Mouse (Mus musculus): Measurements from ENCODE around the gene Wscd2.

- TF ChIP-seq CTCF (conservative IDR thresholded peaks at IDR 0.05; ENCODE audit: low read length) (no peak), NANOG (IDR thresholded peaks at IDR 0.05; ENCODE audit: borderline replicate concordance, low read length) (no peak)
Observed at GRCm38 (mm10) chr5:113590010-113590640, 100.0 kb downstream of the Wscd2 start.
